Mouse (Mus musculus) induced T-regulatory cell, adult 2 months (primary cell): Measurements from ENCODE around the gene Gm12666.
"Not testable (repeated sequence)": the region's sequence is repeated elsewhere in the genome, so short reads cannot be mapped to it uniquely, and the experiment has no call there.

Experiments
- DNase-seq: peaks from one replicate; pipeline ENCODE4 v3.0.0-alpha.2; 2012; ENCODE audit warnings: low read depth

Gm12666 gene

GRCm38 (mm10) chr4:92191649-92192048, at the start of gene Gm12666:
Gene Gm12666 (minus strand): TSS chr4:92191749.
- not testable (repeated sequence) for DNase-seq

- no peak for DNase-seq
Measured at GRCm38 (mm10) chr4:92226326-92226725, 34.8 kb upstream of the Gm12666 start.

- no peak for DNase-seq
Measured at GRCm38 (mm10) chr4:92216286-92216685, 24.7 kb upstream of the Gm12666 start.

GRCm38 (mm10) chr4:92152646-92153045, 38.9 kb downstream of the Gm12666 start:
- DNase-seq = no peak

GRCm38 (mm10) chr4:92147134-92147533, 44.4 kb downstream of the Gm12666 start, which contains the start of gene Izumo3:
Gene Izumo3 (minus strand): TSS chr4:92147234.
- no peak for DNase-seq
